In genomic region chr8:78550752-78551134, GRCm38 (mm10) we compare ENCODE assay signal across 20 mouse cellular contexts. TPM values are rescaled to one million over a fixed set of nuclear protein-coding genes. Genes with fewer than 3 reads are reported as not detected.
A peak's percentile ranks its signal among the peaks of the same experiment; 100 is the strongest.
DNase-seq lines count a peak whose midpoint lies in the region; ATAC-seq lines count a peak whose summit lies in the region.
"Had no signal": no experiment of that assay in that cellular context is flagged by ENCODE, and none has a peak within 500 bp of the region (broad histone marks: within the 10 kb centered on the region; RNA-seq: fewer than 3 reads in every experiment).

No protein-coding gene starts in this region.

- no peaks in the 10 kb centered on the region; the same call in 1 of the 2 replicates for H3K36me3 ChIP-seq in forebrain, embryonic 12.5 days (replicated peaks)
- peaks cover 10% of the 10 kb centered on the region for H3K36me3 ChIP-seq in forebrain, embryonic 10.5 days (replicated peaks)
- no peaks in the 10 kb centered on the region for H3K36me3 ChIP-seq in midbrain, embryonic 12.5 days
- H3K36me3 ChIP-seq: limb, embryonic 15.5 days had no signal

- 0 out of 2 replicates have a peak overlapping the region, but pooled peaks have one; percentile 31 for H3K27ac ChIP-seq in forebrain, embryonic 12.5 days
- H3K27ac ChIP-seq in forebrain, embryonic 10.5 days, result no peak overlapping the region
- H3K27ac ChIP-seq in midbrain, embryonic 12.5 days (replicated peaks), result peak overlapping the region; percentile 63
- H3K27ac ChIP-seq: limb, embryonic 15.5 days had no signal

- WGBS in forebrain, embryonic 12.5 days, result 57% methylated on average over 2 of the region's 2 CpGs
- 86% methylated on average over 2 of the region's 2 CpGs for WGBS in forebrain, embryonic 10.5 days
- 38% methylated on average over 2 of the region's 2 CpGs for WGBS in midbrain, embryonic 12.5 days

- no peaks in the 10 kb centered on the region for H3K9me3 ChIP-seq in forebrain, embryonic 12.5 days
- H3K9me3 ChIP-seq in forebrain, embryonic 10.5 days, result no peaks in the 10 kb centered on the region
- no peaks in the 10 kb centered on the region for H3K9me3 ChIP-seq in midbrain, embryonic 12.5 days
- H3K9me3 ChIP-seq: forebrain, embryonic 13.5 days; G1E; limb, embryonic 15.5 days; megakaryocyte, embryonic 14.5 days had no signal

- ATAC-seq in forebrain, embryonic 12.5 days (ENCODE audit: low FRiP score), result no peak
- peak; percentile 68 for ATAC-seq in midbrain, embryonic 12.5 days (ENCODE audit: low FRiP score, low read depth)

- DNase-seq in forebrain, embryonic 10.5 days (ENCODE audit: extremely low spot score, low spot score), result no peak
- peak; percentile 15 for DNase-seq in retina, postnatal 1 day
- DNase-seq in retina, embryonic 14.5 days (ENCODE audit: low spot score), result no peak
- no peak for DNase-seq in gastrocnemius, postnatal 25 days
- DNase-seq in left cerebral cortex, adult 8-10 months (ENCODE audit: low spot score in 2 of 2), result no peak
- DNase-seq: adrenal gland, postnatal 25 days; cerebellum, adult 18-20 months; cerebellum, postnatal 36 days; heart, postnatal 14 days; kidney, adult 2 months; kidney, postnatal 10 days; lung, postnatal 14 days; right cerebral cortex, postnatal 4 days; thymus, postnatal 25 days had no signal

- no peak overlapping the region for H3K4me2 ChIP-seq in forebrain, embryonic 12.5 days
- H3K4me2 ChIP-seq in midbrain, embryonic 12.5 days (replicated peaks), result no peak overlapping the region
- H3K4me2 ChIP-seq: forebrain, embryonic 13.5 days; limb, embryonic 15.5 days had no signal

- H3K4me1 ChIP-seq in forebrain, embryonic 12.5 days, result peaks cover 14% of the 10 kb centered on the region
- H3K4me1 ChIP-seq in forebrain, embryonic 10.5 days, result peaks cover 17% of the 10 kb centered on the region
- H3K4me1 ChIP-seq in midbrain, embryonic 12.5 days, result peaks cover 10% of the 10 kb centered on the region

- H3K27me3 ChIP-seq in forebrain, embryonic 12.5 days, result no peaks in the 10 kb centered on the region
- no peaks in the 10 kb centered on the region for H3K27me3 ChIP-seq in forebrain, embryonic 10.5 days (ENCODE audit: poor library complexity, severe bottlenecking)
- H3K27me3 ChIP-seq in midbrain, embryonic 12.5 days, result no peaks in the 10 kb centered on the region
- H3K27me3 ChIP-seq: forebrain, embryonic 13.5 days; limb, embryonic 15.5 days; megakaryocyte, embryonic 14.5 days had no signal

- H3K9ac ChIP-seq in forebrain, embryonic 12.5 days, result no peak overlapping the region
- no peak overlapping the region for H3K9ac ChIP-seq in midbrain, embryonic 12.5 days (replicated peaks)
- H3K9ac ChIP-seq: forebrain, embryonic 13.5 days; limb, embryonic 15.5 days had no signal

- no peak overlapping the region for H3K4me3 ChIP-seq in forebrain, embryonic 12.5 days (replicated peaks)
- no peak overlapping the region for H3K4me3 ChIP-seq in forebrain, embryonic 10.5 days
- no peak overlapping the region for H3K4me3 ChIP-seq in midbrain, embryonic 12.5 days
- H3K4me3 ChIP-seq: forebrain, embryonic 13.5 days; limb, embryonic 15.5 days; megakaryocyte, embryonic 14.5 days had no signal

RNA-seq across cellular contexts. Expression of gene Slc10a7, which starts 41.6 kb away (rescaled TPM):
- 11.2 and 11.6 TPM in 2 replicates for polyA plus RNA-seq in forebrain, embryonic 12.5 days (2016; fragmentation: Nextera tagmentation; extraction: Ambion mirVana)
- polyA plus RNA-seq in forebrain, embryonic 10.5 days (2016; fragmentation: Nextera tagmentation; extraction: Ambion mirVana), result 8.0 and 10.0 TPM in 2 replicates
- polyA plus RNA-seq in midbrain, embryonic 12.5 days (2016; fragmentation: Nextera tagmentation; extraction: Ambion mirVana), result 13.8 and 15.9 TPM in 2 replicates
- total RNA-seq in gastrocnemius, postnatal 25 days (2021), result 1 to 10 TPM; 3.5 to 4.6 TPM
- 1 to 10 TPM; 5.5 to 7.2 (median 6.6) TPM for total RNA-seq in left cerebral cortex, adult 8-10 months (2022)

RNA-seq across cellular contexts. Expression of gene Rbmxl1, which starts 42.0 kb away (rescaled TPM):
- polyA plus RNA-seq in forebrain, embryonic 12.5 days (2016; fragmentation: Nextera tagmentation; extraction: Ambion mirVana), result 345 and 356 TPM in 2 replicates
- polyA plus RNA-seq in forebrain, embryonic 10.5 days (2016; fragmentation: Nextera tagmentation; extraction: Ambion mirVana), result 407 and 429 TPM in 2 replicates
- 331 and 338 TPM in 2 replicates for polyA plus RNA-seq in midbrain, embryonic 12.5 days (2016; fragmentation: Nextera tagmentation; extraction: Ambion mirVana)
- total RNA-seq in gastrocnemius, postnatal 25 days (2021), result 10 to 100 TPM in 1 of 2 experiments, 1 to 10 TPM in 1; 9.6 to 11.8 TPM
- total RNA-seq in left cerebral cortex, adult 8-10 months (2022), result 10 to 100 TPM; 46.1 to 53.4 (median 47.9) TPM
